Mouse (Mus musculus) adrenal gland, postnatal 14 days (tissue): Measurements from ENCODE around the gene Nrsn2. TPM values are rescaled to one million over a fixed set of nuclear protein-coding genes. Genes with fewer than 3 reads are reported as not detected.

Experiments
- DNase-seq: peaks from one replicate; pipeline ENCODE4 v3.0.0; 2021; ENCODE audit warnings: mixed read lengths
- total RNA-seq: library from RNA; stranded (reverse); gene quantifications from 2 replicates; pipeline ENCODE4 v1.2.3, GENCODE M21; 2021

Nrsn2 gene
- total RNA-seq, 1 experiment from 2014 or later = 2.8 TPM

- DNase-seq = peak; percentile 92
Observed at GRCm38 (mm10) chr2:152343329-152344213, 32.9 kb downstream of the Nrsn2 start, which contains the start of gene Trib3. Gene Trib3 (minus strand): TSS chr2:152344032.

- no peak for DNase-seq
Observed at GRCm38 (mm10) chr2:152339631-152340179, 36.7 kb downstream of the Nrsn2 start.

- DNase-seq = no peak
Observed at GRCm38 (mm10) chr2:152338319-152338718, 38.1 kb downstream of the Nrsn2 start.

- no peak for DNase-seq
Observed at GRCm38 (mm10) chr2:152337591-152338212, 38.7 kb downstream of the Nrsn2 start.

GRCm38 (mm10) chr2:152336856-152337255 lies 39.6 kb downstream of the Nrsn2 start:
- DNase-seq = peak; percentile 63

- no peak for DNase-seq
Observed at GRCm38 (mm10) chr2:152335289-152335820, 41.1 kb downstream of the Nrsn2 start.

DNA sequence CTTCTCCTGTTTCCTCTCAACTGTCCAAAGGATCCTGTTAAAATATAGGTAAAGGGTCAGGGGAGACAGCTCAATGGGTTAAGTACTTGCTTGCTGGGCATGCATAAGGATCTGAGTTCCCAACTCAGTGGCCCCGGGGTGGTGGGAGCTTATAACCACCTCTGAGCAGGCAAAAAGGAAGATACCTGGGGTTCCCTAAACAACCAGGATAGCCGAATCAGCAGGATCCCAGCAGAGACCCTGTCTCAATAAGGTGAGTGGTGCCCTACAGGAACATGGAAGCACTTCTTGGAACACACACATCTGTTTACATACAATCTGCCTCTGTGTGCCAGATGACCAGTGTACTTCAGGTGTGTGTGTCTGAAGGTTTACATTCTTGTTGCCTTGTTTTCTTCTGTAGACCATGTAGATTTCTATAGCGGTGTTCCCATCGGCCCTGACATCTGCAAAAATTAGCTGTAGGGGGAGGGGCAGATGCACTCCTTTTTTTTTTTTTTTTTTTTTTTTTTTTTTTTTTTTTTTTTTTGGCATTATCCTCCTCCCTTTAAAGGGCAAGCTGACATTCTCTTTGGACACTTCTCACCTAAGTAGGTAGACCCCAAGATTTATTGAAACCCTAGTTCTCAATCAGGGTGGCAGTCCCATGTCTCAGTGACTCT lies 43.0 kb downstream of the Nrsn2 start:
- DNase-seq = no peak

- DNase-seq = peak; percentile 93
Observed at GRCm38 (mm10) chr2:152332101-152332825, 44.2 kb downstream of the Nrsn2 start, which contains the start of gene Rbck1. Gene Rbck1 (minus strand): TSS chr2:152332653.

- DNase-seq = peak; percentile 38
Observed at GRCm38 (mm10) chr2:152330858-152331423, 45.5 kb downstream of the Nrsn2 start.

GRCm38 (mm10) chr2:152327980-152328379 lies 48.5 kb downstream of the Nrsn2 start:
- no peak for DNase-seq

GRCm38 (mm10) chr2:152326654-152327053 lies 49.8 kb downstream of the Nrsn2 start:
- DNase-seq = peak; percentile 52

- no peak for DNase-seq
Observed at GRCm38 (mm10) chr2:152326157-152326556, 50.3 kb downstream of the Nrsn2 start.

GRCm38 (mm10) chr2:152324842-152325241 lies 51.6 kb downstream of the Nrsn2 start:
- peak; percentile 50 for DNase-seq

GRCm38 (mm10) chr2:152323971-152324370 lies 52.5 kb downstream of the Nrsn2 start:
- peak; percentile 70 for DNase-seq

- no peak for DNase-seq
Observed at GRCm38 (mm10) chr2:152322198-152322597, 54.2 kb downstream of the Nrsn2 start.

DNA sequence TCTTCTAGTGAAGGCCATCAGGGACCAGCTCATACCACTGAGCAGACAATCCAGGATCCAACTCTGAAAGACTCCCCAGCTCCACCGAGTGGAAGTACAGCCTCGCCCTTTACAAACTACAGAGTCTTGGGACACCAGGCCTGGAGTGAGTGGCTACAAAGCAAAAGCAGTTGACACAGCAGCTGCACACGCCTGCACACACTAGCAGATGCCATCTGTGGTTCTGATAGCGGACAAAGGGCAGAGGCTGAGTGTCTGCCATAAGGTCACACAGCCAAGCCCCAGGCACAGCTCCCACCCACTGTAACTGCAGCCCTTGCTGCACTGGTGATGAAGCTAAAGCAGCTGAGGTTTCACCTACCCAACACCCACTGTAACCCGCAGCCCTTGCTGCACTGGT lies 54.9 kb downstream of the Nrsn2 start:
- no peak for DNase-seq

Other genes with a start within 250 kb of the Nrsn2 start
- gene Tcf15, start 233.1 kb downstream of the Nrsn2 start, total RNA-seq = 20.2 and 22.0 TPM in 2 replicates
- 103 and 105 TPM in 2 replicates for gene Csnk2a1, start 149.8 kb downstream of the Nrsn2 start, total RNA-seq
- 145 and 149 TPM in 2 replicates for gene Tbc1d20, start 82.8 kb downstream of the Nrsn2 start, total RNA-seq
- 104 and 107 TPM in 2 replicates for gene Rbck1, start 44.0 kb downstream of the Nrsn2 start, total RNA-seq
- gene Trib3, start 32.6 kb downstream of the Nrsn2 start, total RNA-seq = 4.5 and 6.0 TPM in 2 replicates
- gene Sox12, start 21.4 kb upstream of the Nrsn2 start, total RNA-seq = 14.7 and 16.0 TPM in 2 replicates
- gene Zcchc3, start 38.4 kb upstream of the Nrsn2 start, total RNA-seq = 8.3 and 9.9 TPM in 2 replicates
- 0.37 and 0.38 TPM in 2 replicates for gene 6820408C15Rik, start 38.9 kb upstream of the Nrsn2 start, total RNA-seq
- not detected in 2 replicates for gene Defb23, start 88.0 kb upstream of the Nrsn2 start, total RNA-seq
- gene Defb20, start 100.4 kb upstream of the Nrsn2 start, total RNA-seq = not detected in 2 replicates
- not detected in 2 replicates for gene Defb22, start 113.5 kb upstream of the Nrsn2 start, total RNA-seq
- gene Defb26, start 135.1 kb upstream of the Nrsn2 start, total RNA-seq = not detected in 2 replicates
- gene Defb28, start 141.6 kb upstream of the Nrsn2 start, total RNA-seq = not detected in 2 replicates
- gene Defb29, start 163.5 kb upstream of the Nrsn2 start, total RNA-seq = not detected in 2 replicates
- not detected in 2 replicates for gene Gm17416, start 192.7 kb upstream of the Nrsn2 start, total RNA-seq
- not detected in 2 replicates for gene Defb21, start 196.1 kb upstream of the Nrsn2 start, total RNA-seq
- gene Defb19, start 203.7 kb upstream of the Nrsn2 start, total RNA-seq = 2.0 and 2.5 TPM in 2 replicates
- not detected in 2 replicates for gene Defb45, start 222.8 kb upstream of the Nrsn2 start, total RNA-seq
- gene Defb36, start 227.7 kb upstream of the Nrsn2 start, total RNA-seq = not detected in 2 replicates
- 1.6 TPM in 1 of 2 replicates, not detected in the other for gene Defb25, start 246.4 kb upstream of the Nrsn2 start, total RNA-seq